Mouse (Mus musculus) spleen, postnatal 4 days (tissue): ENCODE measurements around the gene Nmt1.

Source experiments
- DNase-seq, 2 experiments: peaks; one replicate each; pipeline ENCODE4 v3.0.0; 2022; ENCODE audit warnings: low spot score in 2 of 2

Gene Nmt1

GRCm38 (mm10) chr11:103076010-103076409 lies 48.0 kb downstream of the Nmt1 start:
- no peak for DNase-seq

DNA sequence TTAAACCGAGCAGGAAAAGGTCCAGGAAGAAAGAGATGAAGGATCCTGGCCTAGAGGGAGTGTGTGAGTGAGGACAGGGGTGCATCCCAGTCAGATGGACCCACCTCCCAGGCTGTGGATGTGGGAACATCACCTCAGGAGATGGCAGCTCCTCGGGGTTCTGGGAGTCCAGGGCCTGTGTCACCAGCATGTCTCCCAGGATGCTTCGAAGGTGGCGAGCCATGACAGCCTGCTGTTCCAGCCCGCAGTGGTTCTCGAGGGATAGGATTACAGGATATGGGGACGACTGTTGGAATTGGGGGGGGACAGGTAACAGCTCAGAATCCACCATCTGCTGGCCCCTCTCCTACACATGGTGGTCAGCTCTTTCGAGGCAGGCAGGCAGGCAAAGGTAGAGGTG lies 48.6 kb downstream of the Nmt1 start:
- DNase-seq: no peak

DNA sequence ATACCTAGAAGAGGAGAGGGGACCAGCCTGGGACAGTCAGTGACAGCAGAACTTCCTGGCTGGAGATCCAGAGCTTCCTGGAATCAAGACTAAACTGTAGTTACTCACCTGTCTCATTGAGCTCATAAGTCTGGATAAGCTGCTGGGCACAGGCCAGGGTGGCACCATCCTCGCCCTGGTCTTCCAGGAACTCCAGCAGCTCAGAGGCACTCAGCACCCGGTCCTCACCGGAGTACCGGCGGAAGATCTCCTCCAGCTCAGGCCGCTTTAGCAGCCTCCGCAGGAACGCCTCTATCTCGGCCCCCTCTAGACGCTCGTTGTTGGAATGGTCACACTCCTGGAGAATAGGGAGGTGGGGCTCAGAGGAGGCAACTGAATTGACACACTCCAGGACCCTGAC lies 50.1 kb downstream of the Nmt1 start:
- no peak for DNase-seq

- no peak for DNase-seq
Observed at GRCm38 (mm10) chr11:103080323-103081091, 52.5 kb downstream of the Nmt1 start.

DNA sequence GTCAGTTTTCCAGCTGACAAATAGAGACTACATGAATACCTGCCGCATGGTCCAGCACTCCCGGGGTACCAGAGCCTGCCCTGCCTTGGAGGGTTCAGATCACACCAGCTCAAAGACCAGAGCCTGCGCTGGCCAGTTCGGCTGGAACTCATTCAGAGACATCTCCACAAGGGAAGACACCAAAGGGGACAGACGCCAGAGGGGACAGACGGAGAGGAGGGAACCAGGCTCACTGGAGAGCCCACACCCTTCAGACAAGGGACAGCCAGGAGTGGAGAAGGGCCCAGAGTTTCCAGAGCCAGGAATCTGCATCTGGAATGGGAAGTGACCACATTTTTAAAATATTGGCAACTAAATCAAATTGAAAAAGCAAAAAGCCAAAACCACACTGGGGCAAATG lies 53.6 kb downstream of the Nmt1 start:
- no peak for DNase-seq

DNA sequence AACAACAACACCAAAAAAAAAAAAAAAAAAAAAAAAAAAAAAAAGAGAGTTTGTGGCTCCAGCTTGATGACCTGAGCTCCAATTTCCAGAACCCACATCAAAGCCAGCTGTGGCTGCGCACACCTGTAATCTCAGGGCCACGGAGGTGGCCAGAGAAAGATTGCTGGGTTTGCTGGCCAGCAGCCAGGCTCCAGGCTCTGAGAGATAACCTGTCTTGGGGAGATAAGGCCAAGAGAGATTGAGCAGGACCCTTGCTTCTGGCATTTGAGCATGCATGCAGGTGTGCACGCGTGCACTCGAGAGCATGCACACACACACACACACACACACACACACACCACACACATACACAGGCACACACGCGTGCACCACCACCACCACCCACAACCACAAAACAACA lies 65.3 kb downstream of the Nmt1 start:
- DNase-seq: no peak

DNA sequence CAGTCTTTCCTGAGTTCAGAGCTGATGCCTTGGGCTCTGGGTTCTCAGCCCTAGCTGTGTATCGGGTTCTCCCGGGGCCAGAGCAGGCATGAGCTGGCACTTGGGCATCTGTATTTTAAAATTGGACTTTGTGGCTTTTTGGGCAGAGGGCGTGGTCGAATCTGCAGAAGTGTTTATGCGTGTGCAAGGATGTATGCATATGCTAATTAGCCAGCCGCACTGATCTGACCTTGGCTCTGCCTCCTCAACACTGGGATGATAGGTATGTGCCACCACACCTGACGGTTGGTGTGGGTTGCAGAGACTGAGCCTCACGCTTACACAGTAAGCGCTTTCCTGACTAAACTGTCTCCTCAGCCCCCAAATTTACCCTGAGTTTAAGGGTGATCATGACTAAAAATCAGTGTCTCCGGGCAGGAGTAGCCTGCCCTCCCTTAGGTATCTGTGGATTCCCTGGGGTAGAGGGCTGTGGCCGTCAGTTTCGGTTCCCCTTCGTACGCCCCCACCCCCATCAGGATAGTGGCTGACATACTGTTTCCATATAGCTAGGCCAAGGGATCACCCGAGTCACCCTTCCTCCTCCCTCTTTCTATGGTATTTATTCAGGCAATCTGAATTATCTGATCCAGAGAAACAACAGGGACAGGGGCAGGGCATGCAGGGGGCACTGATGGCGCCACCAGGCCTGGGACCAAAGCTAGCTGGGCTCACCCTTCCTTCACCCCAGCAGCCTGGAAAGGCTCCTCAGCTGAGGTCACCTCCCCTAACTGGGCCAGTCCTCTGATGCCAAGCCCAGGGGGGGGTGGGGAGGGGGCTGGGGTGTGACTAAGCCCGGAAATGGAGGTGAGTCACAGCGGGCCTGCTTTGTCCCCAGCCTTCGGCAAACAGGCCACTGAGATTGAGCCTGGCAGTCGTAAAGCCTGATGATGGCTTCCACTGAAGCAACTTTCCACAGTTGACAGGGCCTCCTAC lies 66.2 kb downstream of the Nmt1 start:
- peak in 1 of 2 experiments; percentile 24 for DNase-seq

DNA sequence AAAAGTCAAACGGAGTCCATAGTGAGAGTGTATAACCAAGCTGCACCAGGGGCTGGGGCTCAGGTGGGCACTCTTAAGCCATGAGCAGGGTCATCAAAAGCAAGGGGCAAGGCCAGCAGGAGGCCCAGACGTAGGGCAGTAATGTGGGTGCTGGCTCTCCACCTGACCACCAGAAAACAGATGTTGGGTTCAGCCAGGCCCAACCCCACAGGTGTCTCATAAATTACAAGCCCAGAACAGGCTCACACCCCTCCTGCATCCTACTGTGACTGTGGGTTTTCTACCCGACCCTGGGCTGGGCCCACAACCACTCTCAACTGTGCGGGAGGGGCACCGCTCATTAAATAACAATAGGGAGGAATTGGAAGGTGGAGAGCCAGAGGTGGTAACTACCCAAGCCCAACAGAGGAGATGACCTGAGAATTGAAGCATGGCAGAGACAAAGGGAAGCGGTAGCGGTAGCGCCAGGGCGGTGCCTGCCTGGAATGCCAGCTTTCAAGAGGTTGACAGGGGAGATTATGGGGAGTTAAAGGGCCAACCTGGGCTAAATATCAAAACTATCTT lies 67.2 kb downstream of the Nmt1 start:
- DNase-seq: no peak

DNA sequence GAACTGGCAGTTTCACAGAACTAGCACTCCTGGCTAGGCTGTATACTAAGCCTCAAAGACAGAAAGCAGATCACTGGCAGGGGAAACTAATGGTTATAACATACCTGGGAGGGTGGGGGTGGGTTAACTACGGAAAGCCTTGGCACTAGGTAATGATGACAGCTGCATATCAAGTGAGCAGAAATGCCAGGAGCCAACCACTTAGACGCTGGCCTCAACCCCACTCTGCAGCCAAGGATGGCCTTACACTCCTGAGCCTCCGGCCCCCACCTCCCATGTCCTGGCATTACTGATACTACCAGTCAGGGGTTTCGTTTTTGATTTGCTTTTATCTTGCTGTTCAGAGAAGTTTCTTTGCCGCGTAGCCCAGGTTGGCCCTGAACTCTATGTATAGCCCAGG lies 67.8 kb downstream of the Nmt1 start:
- no peak for DNase-seq

GRCm38 (mm10) chr11:103096979-103097894 lies 69.2 kb downstream of the Nmt1 start:
- peak in 1 of 2 experiments; percentile 59 for DNase-seq

- no peak for DNase-seq
Observed at GRCm38 (mm10) chr11:103098531-103099190, 70.7 kb downstream of the Nmt1 start.

GRCm38 (mm10) chr11:103099352-103099940 lies 71.5 kb downstream of the Nmt1 start:
- DNase-seq: peak in 1 of 2 experiments; percentile 63

DNA sequence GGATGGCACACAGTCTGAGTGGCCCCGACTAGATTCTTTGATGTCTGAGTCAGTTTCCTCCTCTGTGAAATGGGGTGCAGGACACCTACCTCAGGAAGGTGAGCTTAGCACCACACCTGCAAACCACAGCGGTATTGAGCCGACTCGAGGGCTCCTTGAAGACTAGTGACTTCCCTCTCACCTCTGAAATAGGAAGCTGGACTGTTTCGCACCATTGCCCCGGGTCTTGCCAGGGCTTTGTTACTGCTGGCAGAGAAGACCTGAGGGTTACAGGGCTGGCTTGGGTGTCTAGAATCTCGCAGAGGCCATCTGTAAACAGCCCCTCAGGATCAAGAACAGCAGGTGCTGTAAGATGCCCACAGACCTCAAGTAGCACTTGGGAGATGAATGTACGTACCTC lies 72.4 kb downstream of the Nmt1 start:
- no peak for DNase-seq

DNA sequence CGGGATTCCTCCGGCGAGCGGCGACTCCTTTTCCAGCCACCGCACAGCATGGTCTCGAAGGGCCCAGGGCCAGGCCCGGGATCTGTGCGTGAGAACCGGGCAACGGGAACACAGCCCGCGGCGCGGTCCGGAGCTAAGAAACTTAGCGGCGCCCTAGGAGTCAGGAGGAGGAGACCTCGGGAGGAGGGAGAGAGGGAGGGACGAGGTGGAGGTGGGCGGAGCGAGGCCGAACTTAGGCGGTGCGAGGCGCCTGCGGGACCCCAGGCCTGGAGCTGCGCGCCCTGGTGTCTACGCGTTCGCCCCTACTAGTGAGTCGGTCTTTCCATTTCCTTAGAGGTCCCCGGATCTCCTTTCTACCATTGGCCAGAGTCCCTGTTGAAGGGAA lies 73.5 kb downstream of the Nmt1 start, which contains the start of the genes Plcd3 and Acbd4:
Gene Plcd3 (minus strand): TSS at position 178 of the 385 bp plus-strand sequence.
Gene Acbd4 (plus strand): TSS at position 202 of the 385 bp plus-strand sequence.
- peak; percentile 57 to 77 for DNase-seq

DNA sequence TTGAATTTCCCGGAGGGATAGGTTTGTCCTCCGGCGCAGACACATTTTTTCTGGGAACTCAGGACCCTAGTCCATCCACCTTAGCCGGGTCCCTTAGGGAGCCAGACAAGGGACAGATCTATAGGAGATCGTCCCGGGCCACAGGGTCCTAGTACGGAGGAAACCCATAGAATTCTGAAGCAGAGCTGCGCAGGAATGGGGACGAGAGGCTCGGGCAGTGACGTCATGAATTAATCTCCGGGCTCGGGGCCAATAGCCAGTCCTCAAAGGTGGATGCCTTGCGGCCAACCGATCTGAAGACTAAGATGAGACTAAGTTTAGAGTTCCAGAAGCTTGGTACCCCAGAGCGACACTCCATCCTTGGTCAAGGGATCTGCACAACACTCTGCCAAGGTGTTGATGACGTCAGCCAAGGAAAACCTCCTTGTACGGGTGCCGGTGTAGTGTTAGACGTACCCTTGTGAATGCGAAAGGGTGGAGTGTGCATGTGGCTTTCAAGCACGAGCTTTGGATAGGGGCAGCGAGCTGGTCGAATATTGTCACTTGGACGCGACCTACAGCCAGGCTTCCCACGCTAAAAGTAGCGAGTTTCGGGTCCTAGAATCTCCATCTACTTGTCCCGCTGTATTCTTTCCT lies 74.0 kb downstream of the Nmt1 start:
- peak; percentile 54 to 67 for DNase-seq

- DNase-seq: peak; percentile 98 to 100
Observed at GRCm38 (mm10) chr11:103102725-103103349, 74.8 kb downstream of the Nmt1 start.

GRCm38 (mm10) chr11:103103621-103104020 lies 75.6 kb downstream of the Nmt1 start:
- no peak for DNase-seq

DNA sequence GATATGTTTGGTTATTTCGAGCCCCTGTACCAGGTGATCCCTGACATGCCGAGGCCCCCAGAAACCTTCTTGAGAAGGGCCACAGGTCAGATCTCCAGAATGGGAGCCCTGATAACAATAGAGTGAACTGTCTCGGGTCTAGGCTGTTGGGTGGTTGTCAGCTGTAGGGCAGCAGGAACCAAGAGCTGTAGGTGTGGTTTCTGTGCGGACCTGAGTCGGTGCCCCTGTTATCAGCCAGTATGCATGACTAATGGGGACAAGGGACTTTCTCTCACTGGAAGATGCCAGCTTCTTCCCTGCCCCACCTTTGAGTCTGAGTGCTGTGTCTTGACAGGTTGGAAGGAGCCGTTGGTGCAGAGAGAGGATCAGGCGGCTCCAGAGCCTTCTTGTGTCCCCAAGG lies 76.5 kb downstream of the Nmt1 start:
- DNase-seq: peak; percentile 52 to 66

DNA sequence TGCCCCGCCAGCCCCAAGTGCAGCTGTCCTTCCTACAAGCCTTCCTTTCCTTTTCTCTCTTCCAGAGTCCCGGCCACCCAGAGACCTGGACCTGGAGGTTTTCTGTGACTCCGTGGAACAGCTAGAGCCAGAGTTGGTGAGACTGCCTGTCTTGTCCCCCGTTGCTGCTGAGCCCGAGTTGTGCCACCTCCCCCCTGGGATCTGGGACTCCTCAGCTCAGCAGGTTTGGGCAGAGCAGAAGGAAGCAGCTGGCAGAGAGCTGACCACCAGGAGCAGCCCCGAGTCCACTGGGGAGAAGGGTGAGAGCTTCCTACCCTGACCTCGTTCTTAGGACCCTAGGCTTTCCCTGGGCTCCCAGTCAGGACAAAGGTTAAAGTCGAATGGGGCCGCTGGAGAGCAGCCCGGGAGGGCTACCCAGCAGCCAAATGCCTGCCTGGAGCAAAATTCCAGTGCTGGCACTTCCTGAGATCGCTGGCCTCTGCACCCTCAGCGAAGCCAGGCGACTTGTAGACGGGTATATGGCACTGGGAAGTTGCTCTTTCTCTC lies 77.3 kb downstream of the Nmt1 start:
- no peak for DNase-seq
